Mouse (Mus musculus) frontal cortex, adult 2 months (tissue): ENCODE measurements around the gene Slco3a1. TPM values are rescaled to one million over a fixed set of nuclear protein-coding genes. Genes with fewer than 3 reads are reported as not detected.
A peak's percentile ranks its signal among the peaks of the same experiment; 100 is the strongest.
"Not testable (repeated sequence)": the region's sequence is repeated elsewhere in the genome, so short reads cannot be mapped to it uniquely, and the experiment has no call there.

Experiments used
- DNase-seq, 2 experiments: peaks; one replicate each; pipeline ENCODE4 v3.0.0; 2022; ENCODE audit warnings: low spot score in 1 of 2; ENCODE audit errors: extremely low spot score in 1 of 2
- polyA plus RNA-seq: library from polyadenylated mRNA; depleted of rRNA; stranded (reverse); fragments of >200 nt; gene quantifications from 2 replicates; pipeline ENCODE4 v1.2.3, GENCODE M21; 2012

Slco3a1 gene
- polyA plus RNA-seq, 1 experiment = 27.7 TPM

- no peak for DNase-seq
Measured at GRCm38 (mm10) chr7:74445148-74445547, 109.4 kb downstream of the Slco3a1 start.

DNA sequence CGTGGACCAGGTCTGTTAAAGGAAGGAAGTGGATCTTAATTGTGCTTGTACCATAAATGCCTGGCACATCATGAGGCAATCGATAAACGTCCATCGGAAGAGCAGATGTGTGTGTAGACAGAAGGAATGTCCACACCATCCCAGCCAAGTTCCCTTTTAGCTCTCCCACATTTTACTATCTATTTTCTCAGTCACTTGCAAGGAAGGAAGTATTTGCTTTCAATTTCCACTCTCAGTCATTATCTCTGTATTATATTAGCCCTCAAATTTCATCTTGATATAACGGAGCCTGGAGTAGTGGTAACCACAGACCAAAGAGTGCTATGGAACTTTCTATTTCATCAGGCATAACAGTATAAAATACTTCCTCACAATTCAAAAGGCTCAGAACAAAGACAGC, 112.2 kb downstream of the Slco3a1 start:
- no peak for DNase-seq

- DNase-seq = no peak
Measured at GRCm38 (mm10) chr7:74437534-74437933, 117.0 kb downstream of the Slco3a1 start.

DNA sequence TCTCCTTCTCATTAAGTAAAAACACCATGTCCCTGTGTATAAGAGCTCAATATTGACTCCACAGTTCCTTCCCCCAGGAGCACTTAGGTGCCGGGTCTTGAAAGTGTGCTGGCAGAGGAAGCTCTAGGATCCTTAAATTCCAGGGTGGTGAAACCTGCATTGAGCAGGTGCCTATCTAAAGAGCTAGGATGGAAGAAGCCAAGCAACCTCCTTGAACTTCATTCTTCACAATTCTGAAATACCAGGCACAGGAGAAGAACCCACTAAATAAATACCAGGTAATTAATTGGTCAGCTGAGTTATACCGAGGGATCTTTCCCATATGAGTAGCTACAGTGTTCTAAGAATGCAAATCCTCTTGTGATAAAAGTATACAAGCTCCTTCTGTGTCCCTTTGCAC, 117.9 kb downstream of the Slco3a1 start:
- DNase-seq = no peak

DNA sequence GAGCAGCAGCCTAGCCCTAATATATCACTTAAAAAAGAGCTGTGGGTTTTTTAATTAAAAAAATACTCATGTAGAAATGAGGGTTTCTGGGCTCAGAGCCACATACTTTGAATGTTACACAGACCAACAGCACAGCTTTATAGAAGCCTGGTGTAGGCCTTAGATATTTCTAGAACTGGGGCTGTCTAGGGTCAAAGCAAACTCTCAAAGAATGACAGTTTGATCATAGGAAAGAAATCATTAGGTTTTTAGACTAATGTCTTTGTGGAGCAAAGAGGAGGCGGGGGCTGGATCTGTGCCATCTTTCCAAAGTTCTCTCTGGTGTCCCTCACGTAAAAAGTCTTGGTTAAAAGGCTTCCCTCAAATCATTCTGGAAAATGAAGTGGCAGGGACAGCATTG, 121.6 kb downstream of the Slco3a1 start:
- no peak for DNase-seq

- no peak for DNase-seq
Measured at GRCm38 (mm10) chr7:74429252-74429651, 125.3 kb downstream of the Slco3a1 start.

DNA sequence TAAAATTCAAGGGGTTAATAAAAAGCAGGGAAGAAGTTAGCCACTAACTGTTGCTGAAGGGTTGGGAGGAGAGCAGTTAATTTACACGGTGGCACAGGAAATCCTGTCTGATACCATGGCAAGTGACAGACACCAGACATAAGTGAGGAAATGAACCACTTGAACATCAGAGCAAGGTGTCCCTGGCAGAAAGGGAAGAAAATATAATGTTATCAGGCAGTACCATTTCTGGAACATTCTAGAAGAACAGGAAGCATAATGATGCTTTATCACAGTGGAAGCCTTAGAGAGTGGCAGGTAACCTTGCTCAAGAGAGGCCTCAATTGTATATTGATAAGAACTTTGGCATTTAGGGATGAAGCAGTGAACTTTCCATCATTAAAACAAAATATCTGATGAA, 127.4 kb downstream of the Slco3a1 start:
- no peak for DNase-seq

DNA sequence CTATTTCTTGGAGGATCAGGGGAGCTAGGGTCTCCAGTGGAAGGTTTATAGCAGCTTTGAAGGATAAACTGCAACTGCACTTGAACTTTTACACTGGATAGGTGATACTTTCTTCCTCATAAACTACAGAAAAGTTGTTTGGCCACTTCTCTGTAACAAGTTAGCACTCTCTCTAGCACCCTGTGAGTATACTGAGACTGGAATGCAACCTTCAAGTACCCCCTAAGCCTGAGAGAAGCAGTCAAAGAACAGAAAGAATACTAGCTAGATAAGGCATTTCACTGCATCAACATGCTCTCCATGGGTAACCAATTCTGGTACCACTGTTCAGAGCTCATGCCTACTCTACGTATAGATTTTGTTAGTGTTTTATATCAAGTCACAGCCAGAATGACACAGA, 128.6 kb downstream of the Slco3a1 start:
- no peak for DNase-seq

DNA sequence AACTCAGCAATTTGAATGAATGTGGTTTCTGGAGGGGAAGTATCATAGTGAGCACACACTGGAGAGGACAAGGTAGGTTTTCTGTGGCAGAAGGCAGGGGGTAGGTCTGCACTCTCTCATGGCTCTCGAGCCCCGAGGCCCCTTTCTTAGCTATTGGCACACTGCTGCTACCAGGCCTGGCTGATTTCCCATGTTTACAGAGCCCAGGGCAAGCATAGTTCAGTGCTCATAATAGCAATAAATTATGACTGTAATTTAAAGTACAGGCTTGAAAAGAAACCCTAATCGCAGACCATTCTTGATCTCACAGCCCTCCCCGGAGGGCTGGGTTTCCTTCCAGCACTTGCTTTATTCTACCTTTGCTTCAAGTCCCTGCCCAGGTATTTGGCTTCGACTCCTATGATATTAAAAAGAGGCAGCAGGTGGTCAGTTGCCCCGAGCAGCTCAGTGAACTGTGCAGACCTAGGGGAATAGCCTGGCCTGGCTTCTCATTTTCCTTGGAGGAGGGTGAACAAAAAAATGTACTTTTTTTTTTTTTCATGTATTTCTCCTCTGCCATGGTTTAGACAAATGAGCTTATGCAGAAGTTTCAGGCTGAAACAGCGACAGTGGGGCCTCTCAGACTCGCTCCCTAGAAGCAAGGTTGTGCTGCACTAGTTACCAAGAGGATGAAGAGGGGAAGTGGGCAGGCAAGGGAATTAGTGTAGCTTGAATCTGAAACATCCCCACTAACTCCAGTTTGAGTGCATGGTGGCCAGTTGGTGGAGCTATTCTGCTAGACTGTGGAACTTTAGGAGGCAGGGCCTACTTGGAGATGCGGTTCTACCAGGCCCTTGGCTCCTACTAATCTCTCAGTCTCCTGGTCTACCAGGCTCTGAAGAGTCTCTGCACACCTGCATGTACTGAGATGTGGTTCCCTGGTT, 130.4 kb downstream of the Slco3a1 start:
- DNase-seq = peak in 1 of 2 experiments; percentile 38

- DNase-seq = no peak
Measured at GRCm38 (mm10) chr7:74423316-74423715, 131.3 kb downstream of the Slco3a1 start.

GRCm38 (mm10) chr7:74422731-74423130, 131.8 kb downstream of the Slco3a1 start:
- DNase-seq = no peak

DNA sequence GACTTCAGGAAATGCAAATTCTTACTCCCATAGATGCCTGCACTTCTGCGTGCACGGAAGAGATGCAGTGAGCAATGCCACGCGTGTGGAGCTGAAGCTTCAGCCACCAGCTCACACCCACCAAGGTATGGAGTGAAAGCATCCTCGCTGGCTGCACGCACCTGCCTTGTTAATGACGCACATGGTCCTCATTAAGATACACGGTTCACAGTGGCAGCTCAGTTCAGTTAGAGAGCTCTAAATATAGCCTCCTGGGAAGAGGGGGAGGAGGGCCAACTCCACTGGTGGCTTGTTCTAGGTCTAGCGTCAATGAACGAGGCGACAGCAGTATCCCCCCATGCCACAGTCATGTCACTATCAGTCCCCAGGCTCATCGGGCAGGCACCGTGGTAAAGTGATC, 132.6 kb downstream of the Slco3a1 start:
- peak; percentile 8 to 51 for DNase-seq

DNA sequence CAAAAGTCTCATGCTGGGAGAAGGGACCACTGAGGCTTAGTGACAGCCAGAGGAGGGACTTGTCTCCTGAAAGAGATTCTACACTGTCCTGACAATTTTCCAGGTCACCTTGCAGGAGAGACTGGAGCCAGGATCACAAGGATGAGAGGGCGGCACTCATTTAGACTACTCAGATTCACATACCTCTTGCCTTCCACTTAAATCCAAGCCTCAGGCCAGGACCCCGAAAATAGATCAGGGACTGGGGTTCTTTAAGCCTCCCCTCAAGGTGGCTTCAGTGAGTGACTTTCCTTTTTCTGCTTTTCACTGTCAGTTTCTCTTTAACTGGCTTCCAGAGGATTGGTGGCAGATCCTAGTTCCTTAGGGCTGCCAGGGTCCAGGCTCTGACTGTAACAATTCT, 133.0 kb downstream of the Slco3a1 start:
- DNase-seq = no peak

GRCm38 (mm10) chr7:74419706-74420105, 134.9 kb downstream of the Slco3a1 start:
- no peak for DNase-seq

DNA sequence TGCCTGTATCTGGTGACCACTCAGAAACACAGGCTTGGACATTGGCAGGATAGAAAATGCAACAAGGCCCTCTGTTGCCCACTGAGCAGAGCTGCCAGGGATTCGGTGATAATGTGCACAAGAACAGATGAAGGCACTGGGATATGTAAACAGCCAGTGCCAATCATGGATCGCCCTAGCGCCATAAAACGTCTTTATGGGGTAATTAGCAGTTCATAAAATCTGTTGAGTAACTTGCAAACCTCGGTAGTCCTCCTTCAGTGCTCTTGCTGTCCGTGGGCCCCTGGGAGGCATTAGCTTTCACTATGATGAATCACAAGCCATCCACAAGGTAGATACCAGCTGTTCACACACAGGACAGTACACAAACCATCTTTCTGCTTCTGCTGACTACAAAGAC, 137.6 kb downstream of the Slco3a1 start:
- DNase-seq = no peak

GRCm38 (mm10) chr7:74415241-74415640, 139.3 kb downstream of the Slco3a1 start:
- no peak for DNase-seq

- peak in 1 of 2 experiments; percentile 15 for DNase-seq
Measured at GRCm38 (mm10) chr7:74413738-74414716, 140.6 kb downstream of the Slco3a1 start.

DNA sequence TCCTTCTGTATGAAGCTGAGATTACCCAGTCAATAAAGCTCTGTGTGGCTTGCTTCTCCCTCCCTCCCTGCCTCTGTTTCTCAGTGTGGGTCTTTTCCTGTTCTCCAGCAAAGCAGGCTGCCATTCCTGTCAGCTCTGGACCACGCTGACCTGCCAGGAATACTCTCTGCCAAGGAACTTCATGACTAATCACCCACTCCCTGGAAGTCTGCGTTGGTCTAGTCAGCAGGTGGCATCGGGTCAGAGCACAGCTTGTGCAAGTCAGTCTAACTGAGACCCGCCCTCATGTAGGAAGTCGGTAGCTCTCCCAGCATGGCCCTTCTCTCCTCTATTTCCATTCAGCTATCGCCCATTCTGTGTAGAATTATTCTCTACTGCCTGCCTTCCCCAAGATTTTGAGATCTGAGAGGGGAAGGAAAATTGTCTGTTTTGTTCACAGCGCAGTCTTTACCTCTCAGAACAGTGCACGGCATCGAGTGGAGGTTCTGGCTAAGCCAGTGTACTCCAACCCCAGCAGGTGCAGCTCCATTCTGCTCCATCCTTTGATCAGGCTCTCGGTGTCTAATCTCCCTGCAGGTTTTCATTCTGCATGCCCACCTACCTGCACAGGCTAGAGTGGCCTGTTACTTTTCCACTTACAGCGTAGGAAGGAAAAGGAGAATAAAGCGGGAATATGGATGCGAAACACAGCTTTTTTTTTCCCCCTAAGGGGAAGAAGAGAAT, 145.8 kb downstream of the Slco3a1 start:
- no peak for DNase-seq

GRCm38 (mm10) chr7:74407851-74408250, 146.7 kb downstream of the Slco3a1 start:
- DNase-seq = not testable (repeated sequence)

GRCm38 (mm10) chr7:74399729-74400128, 154.9 kb downstream of the Slco3a1 start:
- no peak for DNase-seq

- DNase-seq = no peak
Measured at GRCm38 (mm10) chr7:74399154-74399553, 155.4 kb downstream of the Slco3a1 start.
